In the genomic region with DNA sequence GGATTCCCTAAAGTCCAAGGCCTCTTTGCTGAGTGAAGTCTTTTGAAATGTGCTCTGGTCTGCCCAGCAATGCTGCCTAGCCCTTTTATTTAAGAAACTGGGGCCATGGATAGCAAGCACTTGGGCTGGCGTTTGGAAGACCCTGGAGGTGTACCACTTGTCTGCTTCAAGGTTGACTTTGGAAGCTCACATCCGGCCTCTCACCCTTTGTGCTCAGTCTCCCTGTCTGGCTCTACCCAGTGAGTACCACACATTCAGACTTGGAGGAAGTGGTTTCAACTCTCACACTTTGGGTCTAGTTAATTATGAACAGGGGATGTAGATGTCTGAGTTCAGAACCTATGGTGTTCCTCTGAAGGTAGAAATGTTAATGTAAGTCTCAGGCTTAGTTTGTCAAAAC, we compare ENCODE assay signal across 8 mouse cellular contexts. TPM values are rescaled to one million over a fixed set of nuclear protein-coding genes. Genes with fewer than 3 reads are reported as not detected.
DNase-seq lines count a peak whose midpoint lies in the region; ATAC-seq lines count a peak whose summit lies in the region.

No protein-coding gene starts in this region.

- no peaks in the 10 kb centered on the region for H3K9me3 ChIP-seq in heart, embryonic 13.5 days
- no peaks in the 10 kb centered on the region for H3K9me3 ChIP-seq in hindbrain, embryonic 11.5 days (ENCODE audit: control insufficient read depth, low read length)
- H3K9me3 ChIP-seq in midbrain, embryonic 15.5 days, result no peaks in the 10 kb centered on the region

- peak overlapping the region; percentile 82 for H3K4me3 ChIP-seq in heart, embryonic 13.5 days
- peak overlapping the region; percentile 89 for H3K4me3 ChIP-seq in hindbrain, embryonic 11.5 days (ENCODE audit: low read depth, low read length)
- peak overlapping the region; percentile 99 for H3K4me3 ChIP-seq in midbrain, embryonic 15.5 days

- no peaks in the 10 kb centered on the region for H3K36me3 ChIP-seq in heart, embryonic 13.5 days
- no peaks in the 10 kb centered on the region for H3K36me3 ChIP-seq in hindbrain, embryonic 11.5 days (ENCODE audit: control insufficient read depth, insufficient read depth, low read length)
- H3K36me3 ChIP-seq in midbrain, embryonic 15.5 days (replicated peaks), result no peaks in the 10 kb centered on the region

- ATAC-seq in heart, embryonic 13.5 days (ENCODE audit: extremely low read depth, insufficient number of reproducible peaks, low FRiP score, low TSS enrichment), result no peak
- ATAC-seq in hindbrain, embryonic 11.5 days (ENCODE audit: low FRiP score), result no peak
- ATAC-seq in midbrain, embryonic 15.5 days (replicated peaks), result no peak

- 57% methylated on average over 2 of the region's 2 CpGs for WGBS in heart, embryonic 13.5 days
- WGBS in hindbrain, embryonic 11.5 days, result 46% methylated on average over 2 of the region's 2 CpGs
- WGBS in midbrain, embryonic 15.5 days, result 33% methylated on average over 2 of the region's 2 CpGs

- no peak for DNase-seq in heart, adult 9 months (ENCODE audit: low spot score in 2 of 2)
- peak; percentile 34 for DNase-seq in NIH3T3 (ENCODE audit: low read depth)
- DNase-seq in hindbrain, embryonic 11.5 days (ENCODE audit: low spot score), result peak; percentile 28
- no peak for DNase-seq in cerebellum, postnatal 14 days
- DNase-seq in left cerebral cortex, adult 9 months (ENCODE audit: low spot score in 2 of 2), result no peak
- no peak for DNase-seq in layer of hippocampus, postnatal 14 days (ENCODE audit: low spot score in 2 of 2)

- peaks cover 57% of the 10 kb centered on the region for H3K4me1 ChIP-seq in heart, embryonic 13.5 days
- no peaks in the 10 kb centered on the region for H3K4me1 ChIP-seq in hindbrain, embryonic 11.5 days (replicated peaks; ENCODE audit: control insufficient read depth, insufficient read depth, low read length)
- H3K4me1 ChIP-seq in midbrain, embryonic 15.5 days, result peaks cover 58% of the 10 kb centered on the region

- peak overlapping the region; percentile 88 for H3K9ac ChIP-seq in heart, embryonic 13.5 days
- H3K9ac ChIP-seq in hindbrain, embryonic 11.5 days (ENCODE audit: low read depth, low read length), result peak overlapping the region; percentile 86
- H3K9ac ChIP-seq in midbrain, embryonic 15.5 days, result peak overlapping the region; percentile 98

- peak overlapping the region; percentile 83 for H3K4me2 ChIP-seq in heart, embryonic 13.5 days
- H3K4me2 ChIP-seq in hindbrain, embryonic 11.5 days (replicated peaks; ENCODE audit: low read depth, low read length), result peak overlapping the region; percentile 66
- H3K4me2 ChIP-seq in midbrain, embryonic 15.5 days, result peak overlapping the region; percentile 71

- no peaks in the 10 kb centered on the region for H3K27me3 ChIP-seq in heart, embryonic 13.5 days (replicated peaks)
- H3K27me3 ChIP-seq in hindbrain, embryonic 11.5 days (ENCODE audit: control insufficient read depth, insufficient read depth, low read length), result no peaks in the 10 kb centered on the region
- no peaks in the 10 kb centered on the region for H3K27me3 ChIP-seq in midbrain, embryonic 15.5 days (replicated peaks)

- H3K27ac ChIP-seq in heart, embryonic 13.5 days (replicated peaks), result peak overlapping the region; percentile 89; the same call in 1 of the 2 replicates
- no peak overlapping the region for H3K27ac ChIP-seq in hindbrain, embryonic 11.5 days (ENCODE audit: low read depth, low read length)
- H3K27ac ChIP-seq in midbrain, embryonic 15.5 days, result peak overlapping the region; percentile 99

RNA-seq across cellular contexts. Expression of a gene that starts 2.8 kb away (rescaled TPM):
- 11.2 and 13.3 TPM in 2 replicates for polyA plus RNA-seq in heart, embryonic 13.5 days (2015; fragmentation: Nextera tagmentation; extraction: Ambion mirVana)
- polyA plus RNA-seq in hindbrain, embryonic 11.5 days (2014; fragmentation: Nextera tagmentation; extraction: Ambion mirVana), result 51.1 and 53.2 TPM in 2 replicates
- polyA plus RNA-seq in midbrain, embryonic 15.5 days (2015; fragmentation: Nextera tagmentation; extraction: Ambion mirVana), result 70.3 and 71.0 TPM in 2 replicates
- total RNA-seq in layer of hippocampus, postnatal 14 days (2021), result 100 to 1,000 TPM; 260 to 261 TPM

Comparison
In these comparisons a context has a peak if more than half of its experiments do, and no peak if none do; other contexts are left out.
1. DNase-seq: peak in NIH3T3 (single experiment) and hindbrain, embryonic 11.5 days (single experiment); none in heart, adult 9 months (0 of 2), cerebellum, postnatal 14 days (0 of 2), left cerebral cortex, adult 9 months (0 of 2) and layer of hippocampus, postnatal 14 days (0 of 2).
2. Peak in every context shown above with its lines, with median percentiles within 50 percentile points of each other: H3K4me2 ChIP-seq, H3K4me3 ChIP-seq and H3K9ac ChIP-seq.